Mouse (Mus musculus): Measurements from ENCODE around the gene Hcn3. TPM values are rescaled to one million over a fixed set of nuclear protein-coding genes. Genes with fewer than 3 reads are reported as not detected.

The Hcn3 gene
- total and polyA plus RNA-seq, 2 experiments from 2014 or later, result 30.3 to 44.9 TPM

DNA sequence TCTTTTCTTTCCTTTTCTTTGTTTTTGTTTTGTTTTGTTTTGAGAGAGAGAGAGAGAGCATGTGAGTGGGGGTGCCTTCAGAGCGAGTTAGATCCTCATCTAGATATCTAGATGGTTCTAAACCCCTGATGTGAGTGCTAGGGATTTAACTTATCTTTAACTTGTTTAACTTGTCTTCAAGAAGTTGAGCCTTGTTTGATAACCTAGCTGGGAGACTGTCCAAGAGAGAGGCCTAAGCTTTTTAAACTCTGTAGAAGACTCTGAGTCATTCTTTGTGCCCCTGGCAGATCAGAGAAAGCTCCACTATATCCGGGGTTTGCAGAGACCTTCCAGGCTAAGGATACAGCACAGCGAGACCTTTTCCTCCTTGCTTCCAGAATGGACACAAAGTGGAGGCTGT, 52.5 kb downstream of the Hcn3 start:
- TF ChIP-seq CTCF (IDR thresholded peaks at IDR 0.05; ENCODE audit: low read depth), result no peak
- Histone ChIP-seq H3K9me3 (ENCODE audit: low read length) (no peaks in the 10 kb centered on the region), H3K36me3 (ENCODE audit: insufficient read depth) (no peaks in the 10 kb centered on the region), H3K27ac (ENCODE audit: low read depth, low read length) (no peak overlapping the region), H3K4me1 (ENCODE audit: insufficient read depth) (no peaks in the 10 kb centered on the region), H3K27me3 (ENCODE audit: insufficient read depth, low read length) (no peaks in the 10 kb centered on the region), H3K4me2 (ENCODE audit: low read depth) (no peak overlapping the region), H3K4me3 (ENCODE audit: low read depth, low read length) (no peak overlapping the region), H3K9ac (no peak overlapping the region)
- WGBS, result 69% methylated on average over 3 of the region's 3 CpGs
- ATAC-seq (no peak), DNase-seq (no peak)

GRCm38 (mm10) chr3:89106881-89107280, 53.1 kb downstream of the Hcn3 start:
- no peaks in the 10 kb centered on the region for H3K4me1 ChIP-seq (ENCODE audit: insufficient read depth)
- H3K9me3 ChIP-seq (ENCODE audit: low read length), result no peaks in the 10 kb centered on the region
- H3K4me2 ChIP-seq (ENCODE audit: low read depth), result no peak overlapping the region
- no peaks in the 10 kb centered on the region for H3K36me3 ChIP-seq (ENCODE audit: insufficient read depth)
- TF ChIP-seq CTCF (IDR thresholded peaks at IDR 0.05; ENCODE audit: low read depth), result no peak
- DNase-seq (no peak), ATAC-seq (no peak)
- no peak overlapping the region for H3K4me3 ChIP-seq (ENCODE audit: low read depth, low read length)
- H3K27ac ChIP-seq (ENCODE audit: low read depth, low read length), result no peak overlapping the region
- no peaks in the 10 kb centered on the region for H3K27me3 ChIP-seq (ENCODE audit: insufficient read depth, low read length)
- H3K9ac ChIP-seq, result no peak overlapping the region

DNA sequence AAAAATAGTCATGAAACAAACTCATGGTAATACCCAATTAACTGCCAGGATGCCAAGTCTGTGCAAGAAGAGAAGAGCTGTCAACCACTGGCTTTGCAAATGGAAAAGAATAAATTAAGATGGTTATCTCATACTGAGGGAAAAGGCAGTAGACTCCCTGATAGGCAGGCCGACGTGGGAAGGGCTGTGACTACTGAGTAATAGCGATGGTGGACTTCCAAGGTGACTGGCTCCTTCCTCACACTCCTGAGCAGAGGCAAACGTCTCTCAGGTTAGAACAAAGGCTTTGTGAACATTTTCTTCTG, 56.8 kb downstream of the Hcn3 start:
- ATAC-seq (no peak), DNase-seq (no peak)
- Histone ChIP-seq H3K27ac (ENCODE audit: low read depth, low read length) (no peak overlapping the region), H3K9ac (no peak overlapping the region), H3K27me3 (ENCODE audit: insufficient read depth, low read length) (no peaks in the 10 kb centered on the region), H3K4me2 (ENCODE audit: low read depth) (no peak overlapping the region), H3K36me3 (ENCODE audit: insufficient read depth) (peaks cover 11% of the 10 kb centered on the region), H3K4me3 (ENCODE audit: low read depth, low read length) (no peak overlapping the region), H3K4me1 (ENCODE audit: insufficient read depth) (peaks cover 15% of the 10 kb centered on the region; the same call in 1 of the 2 replicates), H3K9me3 (ENCODE audit: low read length) (no peaks in the 10 kb centered on the region)
- WGBS, result 75% methylated on average over 4 of the region's 4 CpGs
- TF ChIP-seq CTCF (IDR thresholded peaks at IDR 0.05; ENCODE audit: low read depth), result no peak

- Histone ChIP-seq H3K9me3 (ENCODE audit: low read length) (no peaks in the 10 kb centered on the region), H3K4me1 (ENCODE audit: insufficient read depth) (peaks cover 15% of the 10 kb centered on the region; the same call in 1 of the 2 replicates), H3K4me2 (ENCODE audit: low read depth) (peak overlapping the region; percentile 78), H3K4me3 (ENCODE audit: low read depth, low read length) (peak overlapping the region; percentile 61), H3K9ac (no peak overlapping the region), H3K27ac (ENCODE audit: low read depth, low read length) (0 out of 2 replicates have a peak overlapping the region, but pooled peaks have one; percentile 35), H3K36me3 (ENCODE audit: insufficient read depth) (peaks cover 16% of the 10 kb centered on the region), H3K27me3 (ENCODE audit: insufficient read depth, low read length) (no peaks in the 10 kb centered on the region)
- DNase-seq (no peak), ATAC-seq (no peak)
- WGBS, result 65% methylated on average over 12 of the region's 12 CpGs
- no peak for TF ChIP-seq CTCF (IDR thresholded peaks at IDR 0.05; ENCODE audit: low read depth)
Observed at GRCm38 (mm10) chr3:89102495-89103290, 57.3 kb downstream of the Hcn3 start.

GRCm38 (mm10) chr3:89101812-89102494, 58.0 kb downstream of the Hcn3 start, which contains the start of gene Fdps:
Fdps (minus strand) TSS chr3:89101959.
- DNase-seq (peak; percentile 98), ATAC-seq (peak; percentile 100)
- TF ChIP-seq CTCF (IDR thresholded peaks at IDR 0.05; ENCODE audit: low read depth), result peak; percentile 56
- no peaks in the 10 kb centered on the region for H3K27me3 ChIP-seq (ENCODE audit: insufficient read depth, low read length)
- H3K27ac ChIP-seq (ENCODE audit: low read depth, low read length), result peak within 1 kb of the TSS; percentile 55
- peak within 1 kb of the TSS; percentile 78 for H3K4me2 ChIP-seq (ENCODE audit: low read depth)
- no peaks in the 10 kb centered on the region for H3K9me3 ChIP-seq (ENCODE audit: low read length)
- under 1% methylated on average over 26 of the region's 26 CpGs for WGBS
- peak within 1 kb of the TSS; percentile 61 for H3K4me3 ChIP-seq (ENCODE audit: low read depth, low read length)
- H3K9ac ChIP-seq, result peak within 1 kb of the TSS; percentile 50
- peaks cover 23% of the 10 kb centered on the region for H3K36me3 ChIP-seq (ENCODE audit: insufficient read depth)
- H3K4me1 ChIP-seq (ENCODE audit: insufficient read depth), result peaks cover 15% of the 10 kb centered on the region; the same call in 1 of the 2 replicates

- Histone ChIP-seq H3K4me3 (ENCODE audit: low read depth, low read length) (peak overlapping the region; percentile 61), H3K36me3 (ENCODE audit: insufficient read depth) (peaks cover 28% of the 10 kb centered on the region), H3K9ac (peak overlapping the region; percentile 50), H3K4me2 (ENCODE audit: low read depth) (peak overlapping the region; percentile 78), H3K9me3 (ENCODE audit: low read length) (no peaks in the 10 kb centered on the region), H3K4me1 (ENCODE audit: insufficient read depth) (peaks cover 15% of the 10 kb centered on the region; the same call in 1 of the 2 replicates), H3K27me3 (ENCODE audit: insufficient read depth, low read length) (no peaks in the 10 kb centered on the region), H3K27ac (ENCODE audit: low read depth, low read length) (peak overlapping the region; percentile 55)
- ATAC-seq (peak; percentile 12), DNase-seq (no peak)
- under 1% methylated on average over 19 of the region's 19 CpGs for WGBS
- TF ChIP-seq CTCF (IDR thresholded peaks at IDR 0.05; ENCODE audit: low read depth), result no peak
Observed at GRCm38 (mm10) chr3:89101459-89101811, 58.6 kb downstream of the Hcn3 start.

DNA sequence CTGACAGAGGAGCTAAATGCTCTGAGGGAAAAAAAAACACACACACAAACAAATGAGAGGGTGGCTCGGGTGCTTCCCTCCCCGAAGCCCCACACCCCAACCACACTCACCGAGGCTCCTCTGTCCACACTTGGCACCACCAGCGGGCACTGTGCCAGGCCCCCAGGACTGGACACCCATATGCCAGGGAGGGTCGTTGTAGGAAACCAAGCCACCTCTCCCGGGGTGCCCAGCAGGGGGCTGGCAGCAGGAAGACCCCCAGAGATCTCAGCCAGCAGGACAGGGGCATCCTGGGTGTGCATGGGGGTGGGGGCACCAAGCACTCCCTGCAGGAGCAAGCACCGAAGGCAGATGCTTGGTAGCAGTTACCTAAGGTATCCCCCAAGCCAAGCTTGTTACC, 59.2 kb downstream of the Hcn3 start, which contains the start of gene Gm43738:
TSS of gene Gm43738 (minus strand) at position 289 of the 400 bp plus-strand sequence.
- no peaks in the 10 kb centered on the region for H3K27me3 ChIP-seq (ENCODE audit: insufficient read depth, low read length)
- peak within 1 kb of the TSS; percentile 55 for H3K27ac ChIP-seq (ENCODE audit: low read depth, low read length)
- no peak for ATAC-seq
- no peak for DNase-seq
- H3K4me1 ChIP-seq (ENCODE audit: insufficient read depth), result peaks cover 15% of the 10 kb centered on the region; the same call in 1 of the 2 replicates
- no peak for TF ChIP-seq CTCF (IDR thresholded peaks at IDR 0.05; ENCODE audit: low read depth)
- H3K9me3 ChIP-seq (ENCODE audit: low read length), result no peaks in the 10 kb centered on the region
- H3K9ac ChIP-seq, result peak within 1 kb of the TSS; percentile 50
- H3K4me2 ChIP-seq (ENCODE audit: low read depth), result peak within 1 kb of the TSS; percentile 78
- H3K36me3 ChIP-seq (ENCODE audit: insufficient read depth), result peaks cover 35% of the 10 kb centered on the region
- peak within 1 kb of the TSS; percentile 61 for H3K4me3 ChIP-seq (ENCODE audit: low read depth, low read length)
- WGBS, result 18% methylated on average over 7 of the region's 7 CpGs

Other genes with a start within 250 kb of the Hcn3 start
- gene Msto1, start 246.2 kb downstream of the Hcn3 start, total RNA-seq (2014; rRNA removed), result 36.8 and 37.3 TPM in 2 replicates
- 40.6 and 41.1 TPM in 2 replicates for gene Msto1, start 246.2 kb downstream of the Hcn3 start, polyA plus RNA-seq (2015; fragmentation: Nextera tagmentation; extraction: Ambion mirVana)
- gene Ash1l, start 209.6 kb downstream of the Hcn3 start, total RNA-seq (2014; rRNA removed), result 25.9 and 28.9 TPM in 2 replicates
- 6.8 and 12.8 TPM in 2 replicates for gene Ash1l, start 209.6 kb downstream of the Hcn3 start, polyA plus RNA-seq (2015; fragmentation: Nextera tagmentation; extraction: Ambion mirVana)
- 76.2 and 83.0 TPM in 2 replicates for gene Dap3, start 209.0 kb downstream of the Hcn3 start, total RNA-seq (2014; rRNA removed)
- gene Dap3, start 209.0 kb downstream of the Hcn3 start, polyA plus RNA-seq (2015; fragmentation: Nextera tagmentation; extraction: Ambion mirVana), result 127 and 141 TPM in 2 replicates
- gene Rusc1, start 66.9 kb downstream of the Hcn3 start, total RNA-seq (2014; rRNA removed), result 148 and 158 TPM in 2 replicates
- 86.1 and 101 TPM in 2 replicates for gene Rusc1, start 66.9 kb downstream of the Hcn3 start, polyA plus RNA-seq (2015; fragmentation: Nextera tagmentation; extraction: Ambion mirVana)
- gene Gm43738, start 59.1 kb downstream of the Hcn3 start, total RNA-seq (2014; rRNA removed), result not detected in 2 replicates
- gene Gm43738, start 59.1 kb downstream of the Hcn3 start, polyA plus RNA-seq (2015; fragmentation: Nextera tagmentation; extraction: Ambion mirVana), result not detected in 2 replicates
- gene Fdps, start 58.2 kb downstream of the Hcn3 start, total RNA-seq (2014; rRNA removed), result 421 and 510 TPM in 2 replicates
- 435 and 441 TPM in 2 replicates for gene Fdps, start 58.2 kb downstream of the Hcn3 start, polyA plus RNA-seq (2015; fragmentation: Nextera tagmentation; extraction: Ambion mirVana)
- 0.08 and 0.76 TPM in 2 replicates for gene Pklr, start 24.1 kb downstream of the Hcn3 start, total RNA-seq (2014; rRNA removed)
- gene Pklr, start 24.1 kb downstream of the Hcn3 start, polyA plus RNA-seq (2015; fragmentation: Nextera tagmentation; extraction: Ambion mirVana), result 0.19 TPM in 1 of 2 replicates, not detected in the other
- gene Clk2, start 4.6 kb upstream of the Hcn3 start, total RNA-seq (2014; rRNA removed), result 35.6 and 43.1 TPM in 2 replicates
- gene Clk2, start 4.6 kb upstream of the Hcn3 start, polyA plus RNA-seq (2015; fragmentation: Nextera tagmentation; extraction: Ambion mirVana), result 11.2 and 12.8 TPM in 2 replicates
- gene Scamp3, start 17.3 kb upstream of the Hcn3 start, total RNA-seq (2014; rRNA removed), result 44.3 and 63.7 TPM in 2 replicates
- gene Scamp3, start 17.3 kb upstream of the Hcn3 start, polyA plus RNA-seq (2015; fragmentation: Nextera tagmentation; extraction: Ambion mirVana), result 116 and 124 TPM in 2 replicates
- 8.9 and 12.7 TPM in 2 replicates for gene Fam189b, start 22.9 kb upstream of the Hcn3 start, total RNA-seq (2014; rRNA removed)
- 23.8 and 31.8 TPM in 2 replicates for gene Fam189b, start 22.9 kb upstream of the Hcn3 start, polyA plus RNA-seq (2015; fragmentation: Nextera tagmentation; extraction: Ambion mirVana)
- 46.9 and 51.1 TPM in 2 replicates for gene Gba, start 42.7 kb upstream of the Hcn3 start, total RNA-seq (2014; rRNA removed)
- gene Gba, start 42.7 kb upstream of the Hcn3 start, polyA plus RNA-seq (2015; fragmentation: Nextera tagmentation; extraction: Ambion mirVana), result 40.4 and 41.7 TPM in 2 replicates
- 53.6 and 74.1 TPM in 2 replicates for gene Thbs3, start 55.0 kb upstream of the Hcn3 start, total RNA-seq (2014; rRNA removed)
- 31.1 and 42.8 TPM in 2 replicates for gene Thbs3, start 55.0 kb upstream of the Hcn3 start, polyA plus RNA-seq (2015; fragmentation: Nextera tagmentation; extraction: Ambion mirVana)
- 142 and 167 TPM in 2 replicates for gene Mtx1, start 66.9 kb upstream of the Hcn3 start, total RNA-seq (2014; rRNA removed)
- gene Mtx1, start 66.9 kb upstream of the Hcn3 start, polyA plus RNA-seq (2015; fragmentation: Nextera tagmentation; extraction: Ambion mirVana), result 199 and 212 TPM in 2 replicates
- gene Muc1, start 68.9 kb upstream of the Hcn3 start, total RNA-seq (2014; rRNA removed), result 1.3 and 1.6 TPM in 2 replicates
- 0.27 and 0.35 TPM in 2 replicates for gene Muc1, start 68.9 kb upstream of the Hcn3 start, polyA plus RNA-seq (2015; fragmentation: Nextera tagmentation; extraction: Ambion mirVana)
- 67.0 and 68.1 TPM in 2 replicates for gene Krtcap2, start 85.8 kb upstream of the Hcn3 start, total RNA-seq (2014; rRNA removed)
- gene Krtcap2, start 85.8 kb upstream of the Hcn3 start, polyA plus RNA-seq (2015; fragmentation: Nextera tagmentation; extraction: Ambion mirVana), result 221 and 244 TPM in 2 replicates
- gene Trim46, start 86.1 kb upstream of the Hcn3 start, total RNA-seq (2014; rRNA removed), result 83.0 and 98.3 TPM in 2 replicates
- gene Trim46, start 86.1 kb upstream of the Hcn3 start, polyA plus RNA-seq (2015; fragmentation: Nextera tagmentation; extraction: Ambion mirVana), result 56.0 and 63.5 TPM in 2 replicates
- gene Dpm3, start 99.2 kb upstream of the Hcn3 start, total RNA-seq (2014; rRNA removed), result 66.7 and 160 TPM in 2 replicates
- 74.9 and 96.8 TPM in 2 replicates for gene Dpm3, start 99.2 kb upstream of the Hcn3 start, polyA plus RNA-seq (2015; fragmentation: Nextera tagmentation; extraction: Ambion mirVana)
- 22.1 and 26.7 TPM in 2 replicates for gene Slc50a1, start 110.4 kb upstream of the Hcn3 start, total RNA-seq (2014; rRNA removed)
- gene Slc50a1, start 110.4 kb upstream of the Hcn3 start, polyA plus RNA-seq (2015; fragmentation: Nextera tagmentation; extraction: Ambion mirVana), result 34.8 and 36.8 TPM in 2 replicates
- gene Efna1, start 120.9 kb upstream of the Hcn3 start, total RNA-seq (2014; rRNA removed), result 5.5 and 8.4 TPM in 2 replicates
- 10.8 and 11.1 TPM in 2 replicates for gene Efna1, start 120.9 kb upstream of the Hcn3 start, polyA plus RNA-seq (2015; fragmentation: Nextera tagmentation; extraction: Ambion mirVana)
- gene Efna3, start 162.8 kb upstream of the Hcn3 start, total RNA-seq (2014; rRNA removed), result 76.7 and 80.7 TPM in 2 replicates
- gene Efna3, start 162.8 kb upstream of the Hcn3 start, polyA plus RNA-seq (2015; fragmentation: Nextera tagmentation; extraction: Ambion mirVana), result 68.9 and 73.8 TPM in 2 replicates
- gene Efna4, start 177.8 kb upstream of the Hcn3 start, total RNA-seq (2014; rRNA removed), result 8.4 and 11.1 TPM in 2 replicates
- 7.8 and 8.1 TPM in 2 replicates for gene Efna4, start 177.8 kb upstream of the Hcn3 start, polyA plus RNA-seq (2015; fragmentation: Nextera tagmentation; extraction: Ambion mirVana)
- gene Adam15, start 189.8 kb upstream of the Hcn3 start, total RNA-seq (2014; rRNA removed), result 47.9 and 53.3 TPM in 2 replicates
- gene Adam15, start 189.8 kb upstream of the Hcn3 start, polyA plus RNA-seq (2015; fragmentation: Nextera tagmentation; extraction: Ambion mirVana), result 50.1 and 56.4 TPM in 2 replicates
- 0.19 and 0.46 TPM in 2 replicates for gene Dcst2, start 201.8 kb upstream of the Hcn3 start, total RNA-seq (2014; rRNA removed)
- 0.43 and 0.56 TPM in 2 replicates for gene Dcst2, start 201.8 kb upstream of the Hcn3 start, polyA plus RNA-seq (2015; fragmentation: Nextera tagmentation; extraction: Ambion mirVana)
- gene Dcst1, start 205.1 kb upstream of the Hcn3 start, total RNA-seq (2014; rRNA removed), result 0.15 TPM in 1 of 2 replicates, not detected in the other
- 0.89 and 1.3 TPM in 2 replicates for gene Dcst1, start 205.1 kb upstream of the Hcn3 start, polyA plus RNA-seq (2015; fragmentation: Nextera tagmentation; extraction: Ambion mirVana)
- gene Zbtb7b, start 234.6 kb upstream of the Hcn3 start, total RNA-seq (2014; rRNA removed), result 2.1 and 4.9 TPM in 2 replicates
- gene Zbtb7b, start 234.6 kb upstream of the Hcn3 start, polyA plus RNA-seq (2015; fragmentation: Nextera tagmentation; extraction: Ambion mirVana), result 0.33 and 0.75 TPM in 2 replicates
- 4.2 TPM in 1 of 2 replicates, not detected in the other for gene Lenep, start 242.6 kb upstream of the Hcn3 start, total RNA-seq (2014; rRNA removed)
- gene Lenep, start 242.6 kb upstream of the Hcn3 start, polyA plus RNA-seq (2015; fragmentation: Nextera tagmentation; extraction: Ambion mirVana), result 0.40 TPM in 1 of 2 replicates, not detected in the other